Mouse (Mus musculus): ENCODE data around the gene D10Jhu81e. TPM values are rescaled to one million over a fixed set of nuclear protein-coding genes. Genes with fewer than 3 reads are reported as not detected.
A peak's percentile ranks its signal among the peaks of the same experiment; 100 is the strongest.

Gene D10Jhu81e
- polyA plus RNA-seq, 1 experiment from 2014 or later = 22.7 TPM

DNA sequence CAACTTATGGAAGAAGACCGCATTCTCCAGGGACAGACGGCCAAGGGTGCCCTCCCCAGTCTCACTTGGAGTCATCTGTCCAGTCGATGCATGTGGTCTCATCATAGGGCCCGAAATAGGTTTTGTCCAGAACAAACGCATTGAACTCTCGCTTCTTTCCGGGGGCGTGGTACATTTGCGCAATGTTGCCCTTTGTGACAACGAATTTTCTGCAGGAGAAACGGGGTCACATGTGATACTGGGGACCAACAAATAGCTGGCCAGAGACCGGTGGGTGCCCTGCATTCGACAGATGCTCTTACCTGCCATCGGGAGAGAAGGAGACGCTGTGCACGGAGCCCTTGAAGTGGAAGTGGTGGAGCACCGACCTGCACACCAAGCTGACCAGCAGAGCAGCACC, 12.7 kb upstream of the D10Jhu81e start:
- Histone ChIP-seq H3K27me3 (no peaks in the 10 kb centered on the region), H3K4me3 (replicated peaks) (no peak overlapping the region), H3K4me2 (replicated peaks) (no peak overlapping the region), H3K27ac (no peak overlapping the region), H3K4me1 (replicated peaks) (peaks cover 18% of the 10 kb centered on the region), H3K9ac (replicated peaks) (no peak overlapping the region), H3K36me3 (peaks cover 64% of the 10 kb centered on the region), H3K9me3 (no peaks in the 10 kb centered on the region)
- no peak for ATAC-seq
- 94% methylated on average over 17 of the region's 17 CpGs for whole genome bisulfite sequencing

DNA sequence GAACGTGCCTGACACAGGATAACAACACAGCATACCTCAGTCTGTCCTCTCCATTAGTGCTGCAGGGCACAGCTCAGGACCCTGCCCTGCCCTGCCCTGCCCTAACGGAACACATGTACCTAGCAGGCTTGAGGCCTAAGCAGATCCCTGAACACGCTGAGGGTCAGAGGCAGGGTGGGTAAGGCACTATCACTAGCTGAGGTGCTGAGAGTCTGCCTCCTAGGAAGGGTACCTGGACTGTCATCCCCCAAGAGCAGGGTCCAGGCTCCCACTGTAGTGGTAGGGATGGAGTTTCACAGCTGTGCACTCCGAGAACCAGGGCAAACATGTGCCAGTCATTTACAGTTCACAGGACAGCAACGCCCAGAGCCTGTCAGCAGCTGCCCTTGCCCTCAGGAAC, 4.9 kb upstream of the D10Jhu81e start:
- H3K27me3 ChIP-seq = no peaks in the 10 kb centered on the region
- H3K9me3 ChIP-seq = no peaks in the 10 kb centered on the region
- H3K4me3 ChIP-seq (replicated peaks) = no peak overlapping the region
- H3K4me2 ChIP-seq (replicated peaks) = no peak overlapping the region
- peaks cover 8% of the 10 kb centered on the region; the same call in 1 of the 2 replicates for H3K4me1 ChIP-seq (replicated peaks)
- no peak overlapping the region for H3K9ac ChIP-seq (replicated peaks)
- no peak for ATAC-seq
- 96% methylated on average over 5 of the region's 5 CpGs for WGBS
- peaks cover 87% of the 10 kb centered on the region for H3K36me3 ChIP-seq
- H3K27ac ChIP-seq = no peak overlapping the region

DNA sequence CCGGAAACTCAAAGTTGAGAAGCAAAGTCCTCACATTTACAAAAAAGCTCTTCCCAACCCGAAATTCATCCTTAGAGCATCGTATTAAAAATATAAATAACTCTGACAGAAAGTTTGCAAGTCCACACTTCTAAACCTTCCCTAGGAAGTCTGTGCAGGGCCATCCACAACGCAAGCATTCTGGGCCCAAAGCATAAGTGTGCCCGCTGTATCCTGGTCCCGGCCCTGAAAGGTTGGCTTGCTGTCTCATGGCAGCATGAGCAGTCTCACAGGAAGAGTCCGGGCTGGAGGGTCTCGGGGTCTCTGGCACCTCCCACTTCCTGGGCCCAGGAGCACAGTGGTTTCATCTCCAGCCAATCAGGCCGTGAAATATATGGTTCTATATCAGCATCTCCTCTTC, 2.0 kb upstream of the D10Jhu81e start:
- Histone ChIP-seq H3K4me3 (replicated peaks) (no peak overlapping the region), H3K9ac (replicated peaks) (no peak overlapping the region), H3K4me1 (replicated peaks) (peaks cover 28% of the 10 kb centered on the region), H3K27ac (no peak overlapping the region), H3K36me3 (peaks cover 71% of the 10 kb centered on the region), H3K4me2 (replicated peaks) (no peak overlapping the region), H3K27me3 (no peaks in the 10 kb centered on the region), H3K9me3 (no peaks in the 10 kb centered on the region)
- ATAC-seq = no peak
- 94% methylated on average over 9 of the region's 9 CpGs for WGBS

DNA sequence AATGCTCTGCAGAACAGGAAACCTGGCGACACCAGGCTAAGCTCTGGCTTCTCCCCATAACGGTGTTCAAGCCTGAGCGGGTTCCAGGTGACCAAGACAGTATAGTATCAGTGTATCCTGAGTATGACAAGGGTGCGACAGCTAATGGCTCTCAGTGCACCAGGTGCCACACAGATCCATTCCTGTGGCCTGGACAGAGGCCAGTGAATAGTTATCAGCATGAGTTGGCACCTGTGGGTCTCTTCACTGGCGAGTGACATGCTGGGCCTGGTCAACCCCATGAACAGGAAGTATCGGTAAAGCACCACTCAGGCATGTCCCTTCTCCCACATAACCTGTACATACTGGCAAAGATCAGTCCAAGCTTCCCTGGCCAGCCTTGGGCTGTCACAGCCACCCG, 1.5 kb upstream of the D10Jhu81e start:
- H3K9me3 ChIP-seq = no peaks in the 10 kb centered on the region
- no peak overlapping the region for H3K27ac ChIP-seq
- no peak for ATAC-seq
- no peaks in the 10 kb centered on the region for H3K27me3 ChIP-seq
- no peak overlapping the region for H3K9ac ChIP-seq (replicated peaks)
- peaks cover 28% of the 10 kb centered on the region for H3K4me1 ChIP-seq (replicated peaks)
- H3K4me3 ChIP-seq (replicated peaks) = no peak overlapping the region
- H3K4me2 ChIP-seq (replicated peaks) = no peak overlapping the region
- WGBS = 93% methylated on average over 7 of the region's 7 CpGs
- H3K36me3 ChIP-seq = peaks cover 71% of the 10 kb centered on the region

DNA sequence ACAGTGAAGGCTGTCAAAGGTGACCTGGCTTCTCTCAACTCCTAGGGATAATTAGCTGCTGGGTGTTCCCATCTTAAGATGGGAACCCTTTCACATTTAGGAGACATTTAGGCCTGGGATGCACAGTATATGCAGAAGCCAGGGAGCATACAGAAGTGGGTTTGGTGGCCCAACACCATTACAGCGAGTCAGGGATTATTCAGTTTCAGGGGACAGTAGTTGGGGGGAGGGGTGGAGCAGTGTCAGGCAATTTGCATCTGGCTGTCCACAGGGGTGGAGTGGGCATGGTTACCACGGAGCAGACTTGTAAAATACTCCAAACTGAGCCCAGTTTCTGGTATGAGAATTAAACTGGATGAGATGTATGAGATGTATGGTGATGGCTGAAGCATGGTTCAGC, 863 bp upstream of the D10Jhu81e start:
- peak; percentile 7 for ATAC-seq
- peaks cover 71% of the 10 kb centered on the region for H3K36me3 ChIP-seq
- peak overlapping the region; percentile 58 for H3K9ac ChIP-seq (replicated peaks)
- peak overlapping the region; percentile 80 for H3K4me3 ChIP-seq (replicated peaks)
- no peaks in the 10 kb centered on the region for H3K27me3 ChIP-seq
- H3K9me3 ChIP-seq = no peaks in the 10 kb centered on the region
- 65% methylated on average over 2 of the region's 2 CpGs for WGBS
- peak overlapping the region; percentile 90 for H3K4me2 ChIP-seq (replicated peaks)
- peak overlapping the region; percentile 64 for H3K27ac ChIP-seq
- H3K4me1 ChIP-seq (replicated peaks) = peaks cover 28% of the 10 kb centered on the region

DNA sequence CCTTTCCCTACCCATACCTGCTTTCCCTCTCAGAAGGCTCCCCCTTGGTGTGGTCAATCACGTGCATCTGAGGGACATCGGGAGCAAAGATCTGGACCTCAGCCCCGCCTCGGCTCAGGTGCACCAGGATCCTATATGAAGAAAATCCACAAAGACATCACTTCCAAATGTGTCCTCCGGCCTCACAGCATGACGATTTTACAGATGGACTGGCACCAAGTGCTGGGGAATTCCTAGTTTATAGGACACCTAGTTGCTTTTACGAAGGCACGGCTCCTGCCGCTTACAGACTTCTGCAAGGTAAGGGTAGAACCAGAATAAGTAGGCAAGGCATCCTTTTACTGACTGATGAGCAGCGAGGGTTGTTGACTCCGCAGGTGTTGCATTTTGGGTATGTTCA, 790 bp downstream of the D10Jhu81e start:
- Histone ChIP-seq H3K9me3 (no peaks in the 10 kb centered on the region), H3K36me3 (peaks cover 65% of the 10 kb centered on the region), H3K9ac (replicated peaks) (peak overlapping the region; percentile 91), H3K4me1 (replicated peaks) (peaks cover 28% of the 10 kb centered on the region), H3K4me2 (replicated peaks) (peak overlapping the region; percentile 90), H3K27me3 (no peaks in the 10 kb centered on the region), H3K27ac (no peak overlapping the region), H3K4me3 (replicated peaks) (peak overlapping the region; percentile 80)
- 91% methylated on average over 11 of the region's 11 CpGs for WGBS
- ATAC-seq = no peak

DNA sequence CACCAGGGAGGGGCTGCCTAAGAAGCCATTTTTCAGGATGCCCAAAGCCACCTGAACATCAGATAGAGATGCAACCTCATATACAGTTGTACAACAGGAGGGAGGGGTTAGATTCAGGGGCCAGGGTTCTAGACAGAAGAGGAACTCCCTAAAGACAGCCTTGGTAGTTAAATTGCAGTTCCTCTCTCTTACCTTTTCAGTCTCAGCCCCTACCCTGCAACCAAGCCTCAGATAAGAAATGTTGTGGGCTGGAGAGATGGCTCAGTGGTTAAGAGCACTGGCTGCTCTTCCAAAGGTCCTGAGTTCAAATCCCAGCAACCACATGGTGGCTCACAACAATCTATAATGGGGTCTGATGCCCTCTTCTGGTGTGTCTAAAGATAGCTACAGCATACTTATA, 1.8 kb downstream of the D10Jhu81e start:
- no peak overlapping the region for H3K4me2 ChIP-seq (replicated peaks)
- peaks cover 28% of the 10 kb centered on the region for H3K4me1 ChIP-seq (replicated peaks)
- H3K9me3 ChIP-seq = no peaks in the 10 kb centered on the region
- no peak overlapping the region for H3K27ac ChIP-seq
- no peaks in the 10 kb centered on the region for H3K27me3 ChIP-seq
- no peak overlapping the region for H3K4me3 ChIP-seq (replicated peaks)
- no peak for ATAC-seq
- H3K36me3 ChIP-seq = peaks cover 65% of the 10 kb centered on the region
- no peak overlapping the region for H3K9ac ChIP-seq (replicated peaks)

DNA sequence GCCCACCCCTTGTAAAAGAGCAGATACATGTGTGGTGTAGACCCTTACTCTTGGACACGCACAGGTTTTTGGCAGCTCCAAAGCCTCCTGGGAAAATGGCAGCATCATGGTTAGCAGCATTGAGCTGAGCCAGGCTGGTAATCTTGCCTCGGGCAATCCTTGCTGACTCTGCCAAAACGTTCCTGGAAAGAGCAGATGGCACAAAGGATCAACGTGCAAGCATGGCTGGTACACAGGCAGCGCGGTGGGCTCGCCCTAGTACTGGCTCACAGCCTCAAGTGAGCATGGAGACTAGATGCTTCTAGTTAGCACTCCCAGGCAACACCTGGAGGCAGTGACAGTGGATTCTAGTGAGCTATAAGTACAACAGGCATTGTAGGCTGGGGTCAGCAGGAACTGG, 2.2 kb downstream of the D10Jhu81e start:
- Histone ChIP-seq H3K4me2 (replicated peaks) (no peak overlapping the region), H3K36me3 (peaks cover 65% of the 10 kb centered on the region), H3K27me3 (no peaks in the 10 kb centered on the region), H3K9ac (replicated peaks) (no peak overlapping the region), H3K4me1 (replicated peaks) (peaks cover 28% of the 10 kb centered on the region), H3K4me3 (replicated peaks) (no peak overlapping the region), H3K9me3 (no peaks in the 10 kb centered on the region), H3K27ac (no peak overlapping the region)
- WGBS = 91% methylated on average over 7 of the region's 7 CpGs
- no peak for ATAC-seq

DNA sequence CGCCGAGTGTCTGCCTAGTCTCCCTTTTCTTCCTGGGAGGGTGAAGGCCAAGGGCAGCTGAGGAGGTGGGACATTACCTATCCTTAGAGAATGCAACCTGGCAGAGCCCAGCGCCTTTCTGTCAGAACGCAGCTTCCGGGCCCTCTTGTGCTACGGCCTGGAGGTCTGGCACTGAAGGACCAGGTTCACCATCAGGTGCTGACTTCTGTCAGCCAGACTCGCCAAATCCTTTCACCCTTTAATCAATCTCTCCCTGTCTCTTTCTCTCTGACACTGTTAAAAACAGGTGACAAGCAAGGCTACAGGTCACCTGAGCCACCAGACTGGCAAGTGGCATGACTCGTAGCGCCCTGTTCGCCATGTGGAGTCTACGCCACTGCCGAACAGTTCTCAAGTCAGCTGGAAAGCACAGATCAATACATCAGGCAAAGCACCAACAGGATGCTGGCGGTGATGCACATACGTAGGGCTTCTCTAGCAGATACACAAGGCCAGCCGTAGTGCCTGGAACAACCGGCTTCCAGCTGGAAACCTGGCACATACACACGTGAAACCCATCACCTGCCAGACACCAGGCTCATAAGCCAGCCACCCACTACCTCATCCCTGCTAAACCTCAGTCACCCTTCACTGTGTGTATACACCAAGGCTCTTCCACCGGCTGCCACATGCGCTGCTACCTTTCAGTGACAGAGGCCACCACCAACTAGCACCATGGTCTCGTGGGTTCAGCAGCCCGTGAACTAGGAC, 4.2 kb downstream of the D10Jhu81e start:
- Histone ChIP-seq H3K27ac (no peak overlapping the region), H3K4me2 (replicated peaks) (no peak overlapping the region), H3K9me3 (no peaks in the 10 kb centered on the region), H3K4me3 (replicated peaks) (no peak overlapping the region), H3K27me3 (no peaks in the 10 kb centered on the region), H3K36me3 (peaks cover 62% of the 10 kb centered on the region), H3K9ac (replicated peaks) (no peak overlapping the region), H3K4me1 (replicated peaks) (peaks cover 26% of the 10 kb centered on the region)
- WGBS = 94% methylated on average over 21 of the region's 21 CpGs
- no peak for ATAC-seq

DNA sequence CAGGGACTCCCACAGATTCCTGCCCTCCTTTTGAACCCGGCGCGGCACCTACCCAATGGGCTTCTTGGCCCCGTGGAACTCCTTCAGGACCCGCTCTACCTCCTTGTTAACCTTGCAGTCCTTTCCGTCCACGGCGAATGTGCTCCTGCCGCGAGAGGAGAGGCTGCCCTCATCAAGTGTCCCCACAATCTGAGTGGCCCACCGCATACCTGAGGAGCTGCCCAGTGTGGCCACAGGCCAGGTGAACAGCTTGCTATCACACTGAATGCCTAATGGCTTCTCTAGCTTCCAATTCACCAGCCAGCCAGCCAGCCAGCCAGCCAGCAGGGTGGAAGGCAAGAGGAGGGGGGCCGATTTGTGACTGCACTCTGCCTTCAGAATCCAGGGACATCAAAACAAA, 4.8 kb downstream of the D10Jhu81e start:
- Histone ChIP-seq H3K9ac (replicated peaks) (no peak overlapping the region), H3K27ac (no peak overlapping the region), H3K9me3 (no peaks in the 10 kb centered on the region), H3K4me3 (replicated peaks) (no peak overlapping the region), H3K4me1 (replicated peaks) (peaks cover 21% of the 10 kb centered on the region), H3K36me3 (peaks cover 65% of the 10 kb centered on the region), H3K4me2 (replicated peaks) (no peak overlapping the region), H3K27me3 (no peaks in the 10 kb centered on the region)
- 90% methylated on average over 12 of the region's 12 CpGs for WGBS
- no peak for ATAC-seq

DNA sequence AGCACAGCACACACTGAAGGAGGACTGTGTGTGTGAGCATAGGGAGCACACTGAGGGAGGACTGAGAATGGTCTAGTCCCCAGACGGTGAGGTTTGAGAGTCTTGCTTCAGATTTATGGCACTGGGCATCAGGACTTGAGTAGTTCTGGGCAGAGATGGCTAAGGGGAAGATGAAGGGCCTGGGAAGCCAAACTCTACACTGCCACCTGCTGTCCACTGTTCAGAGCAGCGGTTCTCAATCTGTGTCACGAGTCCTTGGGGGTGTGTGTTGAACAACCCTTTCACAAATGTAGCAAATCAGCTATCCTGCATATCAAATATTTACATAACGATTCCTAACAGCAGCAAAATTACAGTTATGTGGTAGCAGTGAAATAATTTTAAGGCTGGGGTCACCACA, 5.7 kb downstream of the D10Jhu81e start:
- no peaks in the 10 kb centered on the region for H3K27me3 ChIP-seq
- H3K4me1 ChIP-seq (replicated peaks) = peaks cover 25% of the 10 kb centered on the region
- H3K9ac ChIP-seq (replicated peaks) = no peak overlapping the region
- H3K4me2 ChIP-seq (replicated peaks) = no peak overlapping the region
- 37% methylated on average over 4 of the region's 4 CpGs for WGBS
- no peak overlapping the region for H3K27ac ChIP-seq
- no peak overlapping the region for H3K4me3 ChIP-seq (replicated peaks)
- ATAC-seq = no peak
- H3K36me3 ChIP-seq = peaks cover 65% of the 10 kb centered on the region
- H3K9me3 ChIP-seq = no peaks in the 10 kb centered on the region

DNA sequence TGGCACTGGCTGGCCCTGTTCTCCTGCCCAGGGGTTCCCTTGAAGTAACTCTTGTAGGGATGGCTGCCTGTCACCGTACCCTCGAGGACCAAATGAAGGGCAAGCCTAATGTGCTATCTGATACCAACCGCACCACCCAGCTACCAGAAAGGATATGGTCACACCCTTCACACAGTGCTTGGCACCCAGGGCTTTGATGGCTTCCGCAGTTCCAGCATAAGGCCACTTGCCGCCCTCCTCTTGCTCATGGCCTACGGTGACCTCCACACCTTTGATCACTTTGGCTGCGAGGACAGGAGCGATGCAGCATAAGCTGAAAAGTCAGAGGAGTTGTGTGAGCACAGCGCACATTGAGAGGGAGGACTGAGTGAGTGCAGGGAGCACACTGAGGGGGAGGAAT, 6.3 kb downstream of the D10Jhu81e start:
- H3K4me2 ChIP-seq (replicated peaks) = no peak overlapping the region
- peaks cover 18% of the 10 kb centered on the region for H3K4me1 ChIP-seq (replicated peaks)
- no peak overlapping the region for H3K4me3 ChIP-seq (replicated peaks)
- no peak overlapping the region for H3K27ac ChIP-seq
- no peak overlapping the region for H3K9ac ChIP-seq (replicated peaks)
- H3K27me3 ChIP-seq = no peaks in the 10 kb centered on the region
- ATAC-seq = no peak
- no peaks in the 10 kb centered on the region for H3K9me3 ChIP-seq
- H3K36me3 ChIP-seq = peaks cover 65% of the 10 kb centered on the region
- 93% methylated on average over 9 of the region's 9 CpGs for WGBS

DNA sequence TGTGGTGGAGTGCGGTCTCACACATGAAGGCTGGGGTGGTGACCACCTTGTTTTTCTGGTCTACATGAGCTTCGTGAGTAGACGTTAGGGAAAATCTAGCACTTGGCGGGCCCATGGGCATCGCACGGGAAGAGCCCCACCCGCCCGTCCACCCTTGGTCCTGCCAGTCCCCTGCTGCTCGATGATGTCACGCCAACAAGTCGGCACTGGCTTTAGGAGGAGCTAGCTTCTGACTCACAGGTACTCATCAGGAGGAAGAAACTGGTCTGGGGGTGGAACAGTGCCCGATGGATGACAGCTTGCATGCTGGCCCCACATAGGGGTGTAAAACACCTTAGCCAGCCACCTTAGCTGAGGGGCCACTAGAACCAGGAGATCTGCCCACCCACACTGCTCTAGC, 6.9 kb downstream of the D10Jhu81e start:
- Histone ChIP-seq H3K9ac (replicated peaks) (no peak overlapping the region), H3K27me3 (no peaks in the 10 kb centered on the region), H3K27ac (no peak overlapping the region), H3K4me3 (replicated peaks) (no peak overlapping the region), H3K36me3 (peaks cover 62% of the 10 kb centered on the region), H3K9me3 (no peaks in the 10 kb centered on the region), H3K4me2 (replicated peaks) (no peak overlapping the region), H3K4me1 (replicated peaks) (peaks cover 13% of the 10 kb centered on the region)
- no peak for ATAC-seq
- 97% methylated on average over 12 of the region's 12 CpGs for WGBS
